Mouse (Mus musculus) NIH3T3 (cell line): ENCODE data around the gene Syf2.

Experiments used
- DNase-seq: peaks from one replicate; pipeline ENCODE4 v3.0.0-alpha.2; 2012; ENCODE audit warnings: low read depth

The Syf2 gene

GRCm38 (mm10) chr4:134975261-134975928 lies 44.7 kb downstream of the Syf2 start:
- DNase-seq, result no peak

- no peak for DNase-seq
Measured at GRCm38 (mm10) chr4:134975929-134976308, 45.2 kb downstream of the Syf2 start.

GRCm38 (mm10) chr4:134978930-134979329 lies 48.2 kb downstream of the Syf2 start:
- no peak for DNase-seq

- DNase-seq, result no peak
Measured at GRCm38 (mm10) chr4:134981959-134982431, 51.3 kb downstream of the Syf2 start.

- DNase-seq, result no peak
Measured at GRCm38 (mm10) chr4:134983136-134983535, 52.4 kb downstream of the Syf2 start.

- DNase-seq, result no peak
Measured at GRCm38 (mm10) chr4:134984555-134984954, 53.9 kb downstream of the Syf2 start.

- no peak for DNase-seq
Measured at GRCm38 (mm10) chr4:134985626-134986335, 55.1 kb downstream of the Syf2 start.

GRCm38 (mm10) chr4:134986336-134986635 lies 55.6 kb downstream of the Syf2 start:
- DNase-seq, result peak; percentile 75

- DNase-seq, result no peak
Measured at GRCm38 (mm10) chr4:134986963-134987362, 56.3 kb downstream of the Syf2 start.
